Mouse (Mus musculus) liver, adult (tissue): ENCODE measurements around the gene Hpd.

Source experiments
- GATA4 ChIP-seq: IDR thresholded peaks from 2 replicates; pipeline ENCODE4 v1.6.1; 2014; ENCODE audit warnings: mild to moderate bottlenecking, low read length; ENCODE audit not compliant: insufficient replicate concordance

Hpd gene

DNA sequence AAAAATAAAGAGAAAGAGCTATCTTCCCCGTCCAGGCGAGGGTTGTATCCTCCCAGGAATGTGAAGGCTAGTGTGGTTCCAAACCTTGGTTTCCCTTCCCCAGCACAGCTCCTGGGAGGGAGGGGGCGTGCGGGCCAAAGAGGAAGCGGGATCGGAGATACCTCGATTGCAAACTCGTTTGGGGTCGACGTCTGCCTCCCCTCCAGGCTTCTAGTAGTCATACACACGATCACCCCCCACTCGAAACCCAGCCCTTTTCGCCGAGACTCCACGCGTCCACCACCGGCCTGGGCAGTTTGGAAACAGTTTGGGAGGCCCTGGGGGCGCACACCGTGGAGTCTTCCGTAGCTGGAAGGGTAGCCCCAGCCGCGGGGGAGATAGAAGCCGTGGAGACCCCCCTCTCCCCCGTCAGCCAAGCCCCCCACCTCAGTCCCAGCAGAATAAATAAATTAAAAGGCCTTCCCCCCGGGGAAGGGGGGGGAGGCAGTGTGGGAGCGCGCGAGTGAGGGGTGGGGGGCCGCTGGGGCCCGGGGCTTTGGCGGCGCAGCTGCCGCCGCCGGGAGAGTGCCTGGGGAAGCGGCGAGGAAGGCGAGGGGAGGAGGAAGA, 40.9 kb downstream of the Hpd start:
- no peak for TF ChIP-seq GATA4

- 0 out of 2 replicates have a peak, but pooled peaks have one; percentile 46 for TF ChIP-seq GATA4
Measured at GRCm38 (mm10) chr5:123140694-123141554, 41.6 kb downstream of the Hpd start.

GRCm38 (mm10) chr5:123139722-123140627, 42.6 kb downstream of the Hpd start:
- no peak for TF ChIP-seq GATA4

DNA sequence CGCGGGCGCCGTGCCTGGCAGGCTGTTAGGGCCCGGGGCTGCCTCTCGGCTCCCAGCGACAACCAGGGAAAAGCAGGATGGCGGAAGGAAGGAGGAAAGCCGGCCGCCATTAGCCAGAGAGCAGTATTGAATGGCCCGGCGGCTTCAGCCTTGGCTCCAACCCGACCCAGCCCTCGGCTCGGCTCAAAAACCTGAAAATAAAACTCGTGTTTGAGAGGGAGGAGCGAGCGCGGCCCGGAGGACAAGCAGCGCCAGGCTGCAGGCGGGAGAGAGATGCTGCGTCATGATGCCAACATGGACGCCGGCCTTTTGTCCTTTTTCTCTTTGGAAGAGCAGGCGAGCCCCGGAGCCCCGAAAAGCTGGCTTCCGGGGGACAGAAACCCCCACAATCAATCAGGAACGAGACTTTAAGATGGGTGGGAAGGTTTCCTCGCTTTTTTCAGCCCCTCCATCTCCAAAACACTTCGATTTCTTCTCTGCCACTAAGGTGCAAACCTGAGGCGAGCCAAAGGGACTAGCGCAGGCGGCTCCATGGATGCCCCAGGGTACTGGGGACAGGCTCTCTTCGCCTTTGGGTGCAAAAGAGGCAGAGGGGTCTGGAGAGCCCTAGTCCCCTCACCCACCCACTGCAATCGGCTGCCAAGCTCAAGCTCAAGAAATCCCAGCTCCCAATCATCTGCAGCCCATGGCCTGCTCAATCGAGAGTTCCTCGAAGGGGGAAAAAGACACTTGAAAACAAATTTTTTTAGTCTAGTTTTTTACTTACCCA, 43.4 kb downstream of the Hpd start:
- no peak for TF ChIP-seq GATA4

GRCm38 (mm10) chr5:123138230-123138911, 44.2 kb downstream of the Hpd start:
- no peak for TF ChIP-seq GATA4

GRCm38 (mm10) chr5:123137910-123138229, 44.7 kb downstream of the Hpd start:
- no peak for TF ChIP-seq GATA4

DNA sequence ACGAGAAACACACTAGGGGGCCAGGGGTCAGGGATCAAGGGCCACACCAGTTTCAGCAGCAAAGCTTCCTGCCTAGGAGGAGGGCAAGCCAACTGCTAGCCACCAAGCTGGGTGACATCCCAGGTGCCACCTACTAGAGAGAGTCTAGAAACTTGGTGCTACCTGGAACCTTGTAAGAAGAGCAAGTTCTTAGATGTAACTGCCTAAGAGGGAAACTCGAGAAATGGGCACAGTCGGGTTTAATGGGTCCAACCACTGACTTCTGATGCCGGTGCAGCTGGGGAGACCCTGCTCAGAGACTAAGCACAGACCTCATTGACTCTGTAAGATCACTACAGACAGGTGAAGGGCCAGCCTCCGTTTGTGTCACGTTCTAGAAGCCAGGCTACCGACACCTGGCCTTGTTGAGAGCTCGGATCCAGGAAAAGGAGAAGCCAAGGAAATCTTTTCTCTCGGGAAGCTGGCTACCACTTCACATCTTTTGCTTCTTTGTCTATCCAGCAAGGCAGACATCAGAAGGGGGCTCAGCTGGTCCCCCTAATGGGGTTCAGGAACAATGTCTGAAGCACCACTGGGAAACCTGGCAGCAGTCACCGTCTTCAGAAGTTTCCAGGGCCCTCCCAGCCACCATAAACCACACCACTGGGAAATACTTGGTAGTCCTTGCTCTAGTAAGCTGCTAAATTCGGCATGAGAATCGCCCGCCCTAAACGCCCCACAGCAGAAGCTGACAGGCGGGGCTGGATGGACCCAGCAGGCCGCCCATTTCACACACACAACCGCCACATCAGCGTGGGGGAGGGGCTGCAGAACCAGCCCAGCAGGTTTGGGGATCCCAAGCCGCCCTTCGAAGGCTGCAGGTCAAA, 45.2 kb downstream of the Hpd start:
- no peak for TF ChIP-seq GATA4

DNA sequence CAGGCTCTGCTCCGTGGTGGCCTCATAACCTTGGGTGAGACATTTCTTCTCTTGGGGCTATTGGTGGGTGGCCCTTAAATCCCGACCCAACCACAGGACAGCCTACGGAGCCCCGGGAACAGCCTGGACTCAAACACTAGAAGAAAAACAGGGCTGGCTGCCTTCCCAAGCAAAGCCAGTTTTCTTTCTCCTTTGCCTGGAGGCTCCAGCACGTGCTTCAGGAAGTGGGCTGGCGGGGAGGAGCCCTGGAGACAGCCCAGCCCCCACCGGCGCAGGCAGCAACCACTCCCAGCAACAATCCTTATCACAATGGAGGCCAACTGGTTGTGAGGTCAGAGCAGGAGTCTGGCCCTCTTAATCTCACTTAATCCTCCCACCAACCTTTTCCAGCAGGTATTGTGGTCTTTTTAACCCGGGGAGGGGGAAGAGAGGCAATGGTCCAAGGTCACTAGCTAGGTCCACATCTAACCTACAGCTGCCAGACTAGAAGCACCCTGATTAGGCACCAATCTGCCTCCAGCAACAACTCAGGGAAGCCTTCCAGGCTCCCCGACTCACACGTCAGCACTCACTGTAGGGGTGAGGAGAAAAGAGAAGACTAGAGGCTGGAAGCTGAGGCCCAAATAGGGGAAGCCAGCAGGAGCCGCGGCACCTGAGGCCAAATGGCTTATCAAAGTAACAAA, 46.0 kb downstream of the Hpd start:
- peak; percentile 97 for TF ChIP-seq GATA4

DNA sequence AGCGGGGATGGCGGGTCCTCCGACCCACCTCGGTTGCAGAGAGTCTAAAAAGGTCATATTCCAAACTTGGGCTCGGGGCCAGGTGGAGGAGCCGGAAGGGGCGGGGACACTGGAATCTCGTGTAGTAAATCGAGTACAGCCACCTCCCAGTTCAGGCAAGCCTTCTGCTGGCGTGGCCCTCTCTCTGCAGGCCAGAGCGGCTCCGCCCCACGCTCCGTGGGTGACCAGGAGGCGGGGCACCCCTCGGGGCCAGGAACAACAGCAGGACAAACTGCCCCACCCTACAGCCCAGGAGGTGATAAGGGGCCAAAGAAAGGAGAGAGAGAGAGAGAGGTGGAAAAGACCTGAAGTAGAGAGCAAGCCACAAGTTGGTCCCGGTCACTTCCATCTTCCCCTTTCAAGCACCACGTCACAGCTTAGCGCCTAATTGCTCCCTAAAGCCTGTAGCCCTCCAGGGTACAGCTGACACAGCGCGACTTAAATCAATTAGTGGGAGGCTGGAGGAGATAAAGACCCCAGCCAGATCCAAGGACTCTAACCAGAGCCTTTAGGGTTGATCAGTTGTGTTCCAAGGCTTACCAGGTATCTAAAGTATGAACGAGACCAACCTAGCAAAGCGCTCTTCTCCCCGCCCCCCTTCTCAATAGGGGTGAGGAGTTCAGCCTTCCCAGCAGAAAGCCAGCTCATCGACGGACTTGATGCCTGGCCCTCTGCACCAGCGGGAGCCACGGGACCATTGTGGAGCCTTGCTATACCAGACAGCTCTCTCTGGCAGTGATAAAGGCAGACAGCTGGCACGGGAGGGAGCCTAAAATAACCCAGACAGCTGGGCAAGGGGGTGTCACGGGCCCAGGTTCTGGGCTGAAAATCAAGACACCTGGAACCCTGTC, 46.8 kb downstream of the Hpd start:
- TF ChIP-seq GATA4, result peak; percentile 91

GRCm38 (mm10) chr5:123134875-123135382, 47.6 kb downstream of the Hpd start:
- no peak for TF ChIP-seq GATA4

GRCm38 (mm10) chr5:123134186-123134874, 48.2 kb downstream of the Hpd start:
- no peak for TF ChIP-seq GATA4
